Mouse (Mus musculus) stomach, postnatal 0 days (tissue): ENCODE results near the gene Gpank1. TPM values are rescaled to one million over a fixed set of nuclear protein-coding genes. Genes with fewer than 3 reads are reported as not detected.

Source experiments
- ATAC-seq: fragments of 200-750 bp; cut with Nextera tagmentation; 2 replicates; pipeline ENCODE4 v1.8.0; 2017; ENCODE audit not compliant: low FRiP score, low TSS enrichment
- DNase-seq: peaks from one replicate; pipeline ENCODE4 v3.0.0-alpha.2; 2016; ENCODE audit warnings: low spot score
- H3K27ac ChIP-seq: fragments of 300-500 bp; sonication (generic); replicated peaks from 2 replicates; pipeline ENCODE4 v1.5.1; 2014; ENCODE audit warnings: mild to moderate bottlenecking, control low read depth
- H3K27me3 ChIP-seq: fragments of 300-500 bp; sonication (generic); 2 replicates; pipeline ENCODE4 v1.6.1; 2014; ENCODE audit warnings: low read length; ENCODE audit not compliant: control insufficient read depth, insufficient read depth
- H3K36me3 ChIP-seq: fragments of 300-500 bp; sonication (generic); 2 replicates; pipeline ENCODE4 v1.6.1; 2014; ENCODE audit warnings: low read length, mixed read lengths; ENCODE audit not compliant: control insufficient read depth, insufficient read depth
- H3K4me1 ChIP-seq: fragments of 300-500 bp; sonication (generic); replicated peaks from 2 replicates; pipeline ENCODE4 v1.6.1; 2014; ENCODE audit warnings: antibody characterized with exemption; ENCODE audit not compliant: control insufficient read depth, insufficient read depth
- H3K4me2 ChIP-seq: fragments of 300-500 bp; sonication (generic); replicated peaks from 2 replicates; pipeline ENCODE4 v1.6.1; 2014; ENCODE audit warnings: low read depth, mild to moderate bottlenecking, control low read depth, moderate library complexity
- H3K4me3 ChIP-seq: fragments of 300-500 bp; sonication (generic); 2 replicates; pipeline ENCODE4 v1.5.1; 2014; ENCODE audit warnings: low read depth, low read length, control low read depth
- H3K9ac ChIP-seq: fragments of 300-500 bp; sonication (generic); 2 replicates; pipeline ENCODE4 v1.6.1; 2014; ENCODE audit warnings: mild to moderate bottlenecking, low read length, control low read depth, mixed read lengths
- H3K9me3 ChIP-seq: fragments of 300-500 bp; sonication (generic); 2 replicates; pipeline ENCODE4 v1.6.1; 2016; ENCODE audit warnings: low read length; ENCODE audit not compliant: control insufficient read depth
- CTCF ChIP-seq: IDR thresholded peaks from 2 replicates; pipeline ENCODE4 v1.5.1; 2016; ENCODE audit warnings: antibody characterized with exemption, low read depth, mild to moderate bottlenecking, moderate library complexity
- EP300 ChIP-seq: optimal IDR thresholded peaks from 2 replicates; pipeline ENCODE3; 2016; ENCODE audit warnings: antibody characterized with exemption
- WGBS: fragments of 180-500 bp; shearing (Covaris S2); extraction: QIAGEN DNeasy Blood & Tissue Kit; methylation state at CpG from one replicate; pipeline ENCODE4 v1.1.7; 2014; 5-methylcytosine and 5-hydroxymethylcytosine counted together
- polyA plus RNA-seq: library from polyadenylated mRNA; unstranded; fragments of >200 nt; fragmentation: Nextera tagmentation; extraction: Ambion mirVana; gene quantifications from 2 replicates; pipeline ENCODE4 v1.2.1, GENCODE M21; 2015

The Gpank1 gene
- polyA plus RNA-seq, 1 experiment from 2014 or later, result 11.3 TPM

GRCm38 (mm10) chr17:35096597-35096996 lies 24.7 kb upstream of the Gpank1 start:
- DNase-seq (no peak), ATAC-seq (no peak)
- H3K27me3 ChIP-seq, result no peaks in the 10 kb centered on the region
- H3K9me3 ChIP-seq, result no peaks in the 10 kb centered on the region
- no peak overlapping the region for H3K4me2 ChIP-seq
- peaks cover 31% of the 10 kb centered on the region for H3K36me3 ChIP-seq
- H3K27ac ChIP-seq, result no peak overlapping the region
- H3K9ac ChIP-seq, result no peak overlapping the region
- no peaks in the 10 kb centered on the region for H3K4me1 ChIP-seq
- TF ChIP-seq CTCF, result no peak
- no peak for TF ChIP-seq EP300
- H3K4me3 ChIP-seq, result no peak overlapping the region
- 89% methylated on average over 12 of the region's 12 CpGs for WGBS

- no peak for ATAC-seq
- no peak for DNase-seq
- Histone ChIP-seq H3K9ac (no peak overlapping the region), H3K27me3 (no peaks in the 10 kb centered on the region), H3K4me3 (no peak overlapping the region), H3K9me3 (no peaks in the 10 kb centered on the region), H3K4me1 (no peaks in the 10 kb centered on the region), H3K36me3 (peaks cover 36% of the 10 kb centered on the region), H3K27ac (no peak overlapping the region), H3K4me2 (no peak overlapping the region)
- TF ChIP-seq EP300 (no peak), CTCF (no peak)
- 86% methylated on average over 12 of the region's 12 CpGs for WGBS
Observed at GRCm38 (mm10) chr17:35097164-35097655, 24.0 kb upstream of the Gpank1 start.

- no peaks in the 10 kb centered on the region for H3K4me1 ChIP-seq
- no peaks in the 10 kb centered on the region for H3K27me3 ChIP-seq
- no peak overlapping the region for H3K4me3 ChIP-seq
- no peak overlapping the region for H3K9ac ChIP-seq
- 51% methylated on average over 10 of the region's 10 CpGs for WGBS
- H3K9me3 ChIP-seq, result no peaks in the 10 kb centered on the region
- H3K36me3 ChIP-seq, result peaks cover 29% of the 10 kb centered on the region
- ATAC-seq (no peak), DNase-seq (no peak)
- H3K4me2 ChIP-seq, result no peak overlapping the region
- no peak overlapping the region for H3K27ac ChIP-seq
- TF ChIP-seq EP300, result no peak
- TF ChIP-seq CTCF, result no peak
Observed at GRCm38 (mm10) chr17:35100196-35100765, 21.0 kb upstream of the Gpank1 start.

- H3K4me1 ChIP-seq, result no peaks in the 10 kb centered on the region
- no peak for ATAC-seq
- H3K27me3 ChIP-seq, result no peaks in the 10 kb centered on the region
- TF ChIP-seq EP300 (no peak), CTCF (no peak)
- no peak overlapping the region for H3K9ac ChIP-seq
- H3K27ac ChIP-seq, result no peak overlapping the region
- H3K36me3 ChIP-seq, result peaks cover 28% of the 10 kb centered on the region
- H3K4me3 ChIP-seq, result no peak overlapping the region
- H3K4me2 ChIP-seq, result no peak overlapping the region
- H3K9me3 ChIP-seq, result no peaks in the 10 kb centered on the region
- WGBS, result 89% methylated on average over 11 of the region's 11 CpGs
- DNase-seq, result no peak
Observed at GRCm38 (mm10) chr17:35101161-35101560, 20.1 kb upstream of the Gpank1 start.

- no peak overlapping the region for H3K27ac ChIP-seq
- no peak for ATAC-seq
- H3K9ac ChIP-seq, result no peak overlapping the region
- H3K4me1 ChIP-seq, result no peaks in the 10 kb centered on the region
- no peak for DNase-seq
- H3K36me3 ChIP-seq, result peaks cover 24% of the 10 kb centered on the region
- H3K4me2 ChIP-seq, result no peak overlapping the region
- no peaks in the 10 kb centered on the region for H3K27me3 ChIP-seq
- H3K4me3 ChIP-seq, result no peak overlapping the region
- H3K9me3 ChIP-seq, result no peaks in the 10 kb centered on the region
- no peak for TF ChIP-seq EP300
- TF ChIP-seq CTCF, result no peak
- 76% methylated on average over 8 of the region's 8 CpGs for WGBS
Observed at GRCm38 (mm10) chr17:35102299-35102698, 19.0 kb upstream of the Gpank1 start.

GRCm38 (mm10) chr17:35103221-35103690 lies 18.0 kb upstream of the Gpank1 start:
- 54% methylated on average over 6 of the region's 6 CpGs for WGBS
- Histone ChIP-seq H3K4me1 (no peaks in the 10 kb centered on the region), H3K4me3 (no peak overlapping the region), H3K9ac (no peak overlapping the region), H3K4me2 (no peak overlapping the region), H3K27me3 (no peaks in the 10 kb centered on the region), H3K9me3 (no peaks in the 10 kb centered on the region), H3K36me3 (peaks cover 21% of the 10 kb centered on the region), H3K27ac (no peak overlapping the region)
- DNase-seq, result no peak
- TF ChIP-seq EP300 (no peak), CTCF (no peak)
- ATAC-seq, result no peak
